Mouse (Mus musculus) cerebellum, adult (tissue): Measurements from ENCODE around the gene Slfn1.
"Not testable (repeated sequence)": the region's sequence is repeated elsewhere in the genome, so short reads cannot be mapped to it uniquely, and the experiment has no call there.

Experiments
- ATAC-seq: cut with Nextera tagmentation; 2 replicates; pipeline ENCODE4 v1.9.2; 2017; ENCODE audit warnings: mild to moderate bottlenecking, moderate library complexity, mixed read lengths; ENCODE audit not compliant: insufficient number of reproducible peaks, low FRiP score, low TSS enrichment

The Slfn1 gene

DNA sequence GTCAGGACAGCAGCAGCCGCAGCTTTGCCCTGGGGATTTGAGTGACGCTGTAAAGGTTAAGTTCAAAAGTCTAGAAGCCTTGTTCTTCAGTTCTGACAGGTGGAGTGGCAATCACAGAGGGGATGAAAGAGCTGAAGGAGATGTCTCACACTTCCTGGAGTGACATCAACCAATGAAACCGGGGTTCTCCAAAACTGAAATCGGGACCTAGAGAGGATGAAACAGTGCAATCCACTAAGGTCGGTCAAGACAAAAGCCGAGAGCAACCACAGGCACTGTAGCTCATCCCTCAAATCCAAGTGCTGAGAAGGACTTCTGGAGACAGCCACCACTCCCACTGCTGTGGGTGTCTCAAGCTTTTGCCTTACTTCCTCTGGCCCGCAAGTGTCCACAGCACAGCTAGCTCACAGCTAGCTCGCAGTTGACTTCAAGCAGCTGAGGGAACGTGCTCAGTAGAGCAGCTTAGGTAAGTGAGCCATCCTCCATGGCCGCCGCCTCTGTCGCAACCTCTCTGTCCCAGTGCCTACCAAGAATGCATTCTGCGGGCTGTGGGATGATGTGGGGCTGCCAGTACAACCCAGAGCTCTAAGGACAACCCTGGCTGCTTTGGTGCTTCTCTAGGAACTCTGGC, at the start of gene Slfn1:
Gene Slfn1 (plus strand): TSS at position 253 of the 631 bp plus-strand sequence.
- ATAC-seq, result no peak

DNA sequence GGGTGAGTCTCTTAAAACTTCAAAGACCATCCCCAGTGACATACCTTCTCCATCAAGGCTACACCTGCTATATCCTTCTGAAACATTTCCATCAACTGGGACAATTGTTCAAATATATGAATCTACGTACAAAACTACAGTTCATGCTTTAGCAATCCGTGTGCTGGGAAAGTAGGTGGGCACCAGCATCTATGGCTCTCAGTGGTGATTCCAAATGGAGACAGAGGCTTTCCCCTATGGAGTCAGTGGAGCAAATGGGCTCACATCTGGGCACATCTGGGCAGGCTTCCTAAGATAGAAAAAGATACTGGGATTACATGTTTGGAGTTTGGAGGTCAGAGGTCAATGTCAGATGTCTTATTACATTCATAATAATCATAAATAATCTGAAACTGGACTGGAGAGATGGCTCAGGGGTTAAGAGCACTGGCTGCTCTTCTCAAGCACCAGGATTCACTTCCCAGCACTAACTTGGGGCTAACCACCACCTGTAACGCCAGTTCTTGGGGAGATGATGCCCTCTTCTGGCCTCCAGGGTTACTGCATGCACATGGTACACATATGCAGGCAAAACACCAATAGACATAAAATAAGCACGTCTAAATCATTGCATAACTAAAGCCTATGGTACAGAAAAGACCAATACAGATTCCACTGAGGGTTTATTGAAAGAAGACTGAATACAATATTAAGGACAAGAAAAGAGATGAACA, 48.5 kb upstream of the Slfn1 start:
- ATAC-seq, result no peak

DNA sequence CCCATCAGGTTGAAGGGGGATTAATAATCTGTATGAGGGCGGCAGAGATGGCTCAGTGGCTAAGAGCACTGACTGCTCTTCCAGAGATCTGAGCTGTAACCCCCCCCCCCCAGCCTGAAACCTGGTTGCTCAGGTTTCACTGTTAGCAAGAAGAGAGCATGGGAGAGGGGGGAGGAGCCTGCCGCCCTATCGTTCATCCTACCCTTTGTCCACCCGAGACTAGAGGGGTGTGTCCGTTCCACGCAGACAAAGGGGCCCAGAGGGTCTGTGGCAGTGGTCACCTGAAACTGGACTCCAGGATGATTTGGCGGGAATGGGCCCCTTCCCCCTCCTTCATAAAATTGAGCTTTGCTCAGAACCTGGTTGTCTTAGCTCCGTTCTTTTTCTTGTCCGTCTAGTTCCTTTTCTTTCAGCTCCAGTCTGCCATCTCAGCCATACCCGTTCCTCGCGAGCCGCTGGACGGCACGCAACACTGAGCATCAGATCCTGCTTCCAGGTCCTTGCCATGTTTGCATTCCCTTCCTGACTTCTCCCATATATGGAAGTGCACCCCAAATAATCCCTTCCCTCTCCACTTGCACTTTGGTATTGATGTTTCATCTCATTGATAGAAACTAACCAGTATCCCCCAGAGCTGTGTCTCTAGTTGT, 46.2 kb upstream of the Slfn1 start:
- no peak for ATAC-seq

DNA sequence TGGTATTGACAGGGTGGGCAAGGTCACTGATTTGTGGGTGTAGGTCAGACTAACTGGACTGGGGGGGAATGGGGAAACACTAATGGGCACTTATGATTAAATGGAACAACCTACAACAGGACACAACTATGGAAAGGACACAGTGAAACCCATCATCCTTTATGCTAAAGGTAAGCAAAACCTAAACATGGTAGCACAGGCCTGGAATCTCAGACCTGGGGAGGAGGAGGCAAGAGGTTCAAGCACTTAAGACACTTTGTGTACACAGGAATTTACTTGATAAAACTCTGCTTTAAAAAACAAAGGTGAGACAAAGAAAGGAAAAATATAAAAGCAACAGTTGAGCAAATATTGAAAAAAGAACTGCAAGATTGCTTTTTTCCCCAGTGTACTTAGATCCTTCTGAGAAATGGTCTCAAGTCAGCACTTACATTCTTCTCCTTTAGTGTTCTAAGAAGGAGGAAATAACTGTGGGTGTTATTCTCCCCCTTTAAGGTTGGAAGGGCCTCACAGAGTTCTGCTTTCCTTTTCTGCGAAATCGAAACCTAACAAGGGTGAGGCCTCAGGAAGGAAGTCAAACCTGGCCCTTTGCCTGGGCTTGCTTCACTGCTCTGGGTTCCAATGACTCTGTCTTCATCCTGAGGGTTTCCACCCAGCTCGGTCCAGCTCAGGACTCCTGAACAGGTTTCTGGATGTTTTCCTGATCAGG, 38.8 kb upstream of the Slfn1 start:
- no peak for ATAC-seq

DNA sequence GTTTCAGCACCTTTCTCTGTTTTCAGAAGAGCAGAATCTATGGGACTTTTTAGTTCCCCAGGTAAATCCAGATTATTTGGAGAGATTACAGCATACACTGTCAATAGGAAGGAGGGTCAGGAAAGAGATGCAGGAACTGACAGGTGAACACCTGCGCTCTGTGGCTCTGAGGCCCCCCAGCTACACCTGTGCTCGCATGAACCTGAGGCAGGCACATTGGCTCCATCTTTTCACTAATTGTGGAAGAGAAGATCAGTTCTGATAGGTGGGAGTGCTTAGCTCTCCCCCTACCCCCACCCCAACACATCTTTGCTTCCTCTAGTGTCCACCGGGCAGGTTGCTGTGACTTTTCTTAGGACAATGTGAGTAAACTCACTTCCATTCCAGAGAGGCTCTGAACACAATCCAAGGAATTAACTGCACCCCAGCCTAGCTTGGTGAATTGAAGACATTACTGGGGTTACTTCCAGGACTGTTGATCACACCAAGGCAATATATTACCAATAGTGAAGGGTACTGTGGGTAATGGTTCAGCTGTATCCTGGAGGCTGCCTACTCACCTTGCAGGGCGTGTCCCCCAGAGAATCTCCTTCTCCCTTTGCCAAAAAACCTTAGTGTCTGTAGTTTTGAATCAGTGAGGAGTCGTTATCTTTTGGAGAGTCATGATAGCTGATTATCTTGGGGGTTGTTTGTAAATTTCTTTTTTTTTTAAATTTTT, 38.1 kb upstream of the Slfn1 start:
- no peak for ATAC-seq

DNA sequence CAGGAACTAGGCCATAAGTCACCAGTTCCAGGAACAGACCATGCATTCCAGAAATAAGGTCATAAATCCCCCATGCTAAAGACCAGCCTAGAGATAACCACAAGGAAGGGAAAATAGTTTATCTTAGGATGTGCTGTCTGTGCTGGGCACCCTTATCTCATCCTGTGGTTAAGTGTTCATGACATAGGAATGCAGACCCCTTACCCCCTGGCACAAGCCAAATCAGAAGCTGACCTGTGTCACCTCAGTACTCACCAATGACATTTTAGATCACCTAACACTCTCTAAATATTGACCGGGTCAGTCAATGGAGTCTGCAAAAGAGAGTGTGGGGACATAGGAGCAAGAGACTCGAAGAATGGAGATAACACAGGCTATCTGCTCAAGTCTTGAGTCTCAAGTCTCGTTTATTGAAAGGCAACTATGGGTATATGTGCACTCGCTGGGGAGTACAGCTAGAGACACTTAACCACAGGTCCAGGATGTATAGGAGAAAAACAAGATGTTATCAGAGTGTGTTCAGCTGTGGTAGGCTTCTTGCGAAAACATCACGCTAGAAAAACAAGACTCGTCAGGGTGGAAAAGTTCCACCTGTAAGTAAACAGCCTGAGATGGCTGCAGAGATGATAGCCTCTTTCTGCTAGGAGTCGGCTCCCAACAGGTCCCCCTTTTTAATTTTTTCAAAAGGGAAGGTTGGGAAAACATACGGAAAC, 37.0 kb upstream of the Slfn1 start:
- no peak for ATAC-seq

DNA sequence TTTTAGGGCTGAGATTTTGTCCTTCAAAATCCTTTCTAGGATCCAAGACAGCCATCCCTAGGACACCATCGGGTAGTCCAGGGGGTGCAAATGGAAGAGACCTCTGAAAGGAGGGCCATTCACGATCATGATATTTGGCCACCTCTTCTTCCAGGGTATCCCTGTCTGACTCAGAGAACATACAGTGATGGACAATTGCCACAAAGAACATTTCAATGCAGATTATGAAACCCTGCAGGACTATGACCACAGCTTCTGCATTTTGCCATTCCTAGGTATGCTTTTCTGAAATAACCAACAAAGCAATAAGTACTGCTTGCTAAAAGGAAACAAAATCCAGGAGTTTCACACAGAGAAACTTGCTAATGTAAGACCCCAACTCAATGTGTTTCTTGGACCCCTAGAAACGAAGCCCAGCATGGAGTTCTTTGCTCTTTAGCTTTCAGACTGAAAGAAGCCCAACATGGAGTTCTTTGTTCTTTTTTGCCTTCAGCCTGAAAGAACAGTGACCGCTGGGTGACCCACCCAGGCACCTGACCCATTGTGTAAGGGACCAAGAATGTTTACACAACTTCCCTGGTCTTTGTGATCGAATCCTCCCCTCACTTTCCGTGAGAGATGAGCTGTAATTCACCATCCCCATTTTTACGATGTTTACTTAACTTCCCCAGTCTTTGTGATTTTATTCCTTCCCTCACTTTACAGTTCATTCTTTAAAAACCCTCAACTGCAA, 33.7 kb upstream of the Slfn1 start:
- ATAC-seq, result no peak

DNA sequence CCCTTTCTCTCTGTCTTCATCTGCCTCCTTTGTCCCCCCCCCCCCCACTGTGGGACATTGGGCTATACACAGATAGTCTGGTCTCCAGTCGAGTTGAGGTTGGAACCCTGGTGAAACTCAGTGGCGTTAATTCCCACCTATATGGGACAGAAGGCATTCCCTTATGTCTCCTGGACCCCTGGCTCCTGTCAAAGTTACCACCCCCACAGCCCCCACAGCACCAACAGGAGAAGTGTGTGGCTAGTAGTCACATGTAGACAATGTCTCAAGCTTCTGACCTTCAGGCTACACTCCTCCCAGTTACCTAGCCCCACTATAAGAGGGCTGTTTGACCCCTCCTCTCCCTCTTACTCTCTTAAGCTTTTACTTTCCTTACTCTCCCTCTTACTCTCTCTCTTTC, 32.5 kb upstream of the Slfn1 start:
- no peak for ATAC-seq

DNA sequence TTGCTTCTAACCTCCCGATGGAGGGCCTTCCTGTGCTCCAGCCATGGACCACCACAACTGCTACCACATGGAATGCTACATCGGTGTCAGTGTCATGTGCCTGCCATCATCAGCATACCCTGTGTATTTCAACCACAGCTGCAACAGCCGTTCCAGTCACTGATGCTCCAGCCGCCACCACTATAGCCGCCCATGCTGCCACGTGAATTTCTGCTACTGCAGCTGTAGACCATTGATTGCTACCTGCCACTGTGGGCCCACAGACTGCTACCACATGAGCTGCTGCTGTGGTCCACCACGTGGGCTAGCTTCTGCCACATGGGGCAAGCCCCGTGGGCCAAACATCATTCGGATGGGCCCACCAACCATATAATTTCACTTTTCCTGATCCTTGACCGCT, 31.9 kb upstream of the Slfn1 start:
- ATAC-seq, result no peak

DNA sequence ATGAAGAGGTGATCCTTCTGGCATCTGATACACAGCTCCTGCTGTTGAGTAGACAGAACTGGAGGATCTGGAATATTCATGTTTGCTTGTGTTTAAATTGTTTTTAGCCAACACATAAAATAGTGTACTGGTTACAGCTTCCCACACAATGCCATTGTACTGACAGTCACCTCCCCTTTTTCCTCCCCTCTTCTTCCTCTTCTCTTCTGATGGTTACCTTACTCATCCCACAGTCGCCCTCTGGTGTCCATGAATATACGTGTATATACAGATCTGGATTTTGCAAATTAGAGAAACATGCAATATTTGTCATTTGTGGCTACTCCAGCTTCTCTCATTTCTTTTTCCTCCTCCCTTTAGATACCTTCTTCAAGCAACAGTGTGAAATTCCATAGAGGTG, 1.5 kb upstream of the Slfn1 start:
- no peak for ATAC-seq

DNA sequence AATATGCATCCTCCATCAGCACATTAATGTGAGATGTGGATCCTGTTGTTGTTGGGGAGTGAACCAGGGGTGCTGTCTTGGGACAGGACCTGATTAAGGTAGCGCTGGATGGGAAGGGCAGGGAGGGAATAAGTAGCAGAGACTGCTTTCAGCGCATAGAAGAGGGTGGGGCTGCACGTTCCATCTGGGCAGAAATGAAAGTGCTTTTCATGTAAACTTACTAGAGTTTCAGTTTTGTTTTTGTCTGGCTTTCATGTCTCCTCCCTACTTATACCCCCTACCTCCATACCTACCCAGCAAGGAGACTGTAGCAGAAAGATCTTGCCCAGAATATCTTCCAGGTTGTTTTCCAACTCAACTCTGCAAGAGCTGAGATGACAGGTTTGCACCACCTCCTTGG, 1.4 kb downstream of the Slfn1 start:
- ATAC-seq, result no peak

DNA sequence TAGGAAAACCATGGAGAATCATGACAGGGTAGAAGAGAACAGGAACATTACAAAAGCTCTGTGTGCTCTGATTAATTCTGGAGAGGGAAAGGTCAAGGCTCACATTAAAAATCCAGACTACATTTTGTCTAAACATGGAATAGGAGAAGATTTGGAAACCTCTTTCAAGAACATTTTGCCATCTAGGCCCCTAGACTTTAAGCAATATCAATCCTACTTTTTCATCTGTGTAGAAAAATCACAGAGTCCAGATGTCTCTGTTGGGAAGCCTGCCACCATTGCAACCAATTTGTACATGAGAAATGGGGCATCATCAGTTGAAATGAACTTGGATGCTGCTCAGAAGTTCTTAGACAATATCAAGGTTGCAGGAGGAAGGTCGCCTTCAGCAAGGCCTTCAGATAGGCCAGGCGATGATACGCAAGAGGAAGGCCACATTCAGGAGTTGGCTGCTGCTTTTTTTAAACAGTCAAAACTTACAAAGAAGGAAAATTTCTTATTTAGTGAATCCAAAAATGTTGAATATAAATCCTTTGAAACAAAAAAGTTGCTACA, 4.6 kb downstream of the Slfn1 start:
- no peak for ATAC-seq

DNA sequence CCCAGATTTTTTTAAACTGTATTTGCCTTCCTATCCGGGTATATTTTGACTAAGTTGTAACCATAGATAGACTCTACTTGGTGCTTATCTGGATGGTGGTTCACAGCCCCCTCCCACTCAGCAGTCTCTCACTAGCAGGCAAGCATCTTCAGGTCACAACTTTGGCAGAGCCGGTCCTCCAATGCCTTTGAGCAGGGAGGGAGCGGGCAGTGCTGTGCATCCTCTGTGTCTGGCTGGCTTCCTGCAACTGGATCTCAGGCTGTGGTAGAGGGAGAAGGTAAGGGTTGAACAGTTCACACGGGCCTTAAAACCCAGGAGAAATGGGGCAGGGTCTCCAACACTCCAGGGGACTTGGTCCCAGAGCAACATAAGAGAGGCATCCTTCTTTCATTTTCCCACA, 6.5 kb downstream of the Slfn1 start:
- no peak for ATAC-seq

DNA sequence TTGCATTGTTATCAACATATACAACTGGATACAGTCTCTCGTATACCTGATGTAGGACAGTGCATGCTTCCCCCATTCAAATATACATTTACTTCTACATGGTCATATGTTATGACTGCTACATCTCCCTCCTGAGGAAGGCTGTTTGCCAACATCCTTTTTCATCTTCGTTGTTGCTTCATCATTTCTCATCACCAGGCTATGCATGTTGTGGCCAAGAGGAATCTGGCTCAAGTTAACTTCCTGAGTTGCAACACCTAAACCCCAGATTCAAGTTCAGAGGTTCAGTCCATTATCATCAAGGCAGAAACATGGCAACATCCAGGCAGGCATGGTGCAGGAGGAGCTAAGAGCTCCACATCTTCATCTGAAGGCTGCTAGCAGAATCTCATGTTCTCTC, 8.3 kb downstream of the Slfn1 start:
- no peak for ATAC-seq

DNA sequence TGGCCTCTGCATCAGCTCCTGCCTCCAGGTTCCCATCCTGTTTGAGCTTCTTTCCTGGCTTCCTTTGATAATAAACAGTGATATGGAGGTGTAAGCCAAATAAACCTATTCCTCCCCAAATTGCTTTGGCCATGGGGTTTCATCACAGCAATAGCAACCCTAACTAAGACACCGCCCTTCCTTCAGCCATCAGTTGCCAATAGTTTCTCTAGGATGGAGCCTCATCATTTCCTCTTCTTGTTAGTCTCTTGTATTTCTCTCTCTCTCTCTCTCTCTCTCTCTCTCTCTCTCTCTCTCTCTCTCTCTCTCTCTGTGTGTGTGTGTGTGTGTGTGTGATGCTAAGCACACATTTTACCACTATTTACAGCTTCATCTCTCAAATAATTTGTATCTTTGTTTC, 9.0 kb downstream of the Slfn1 start:
- ATAC-seq, result not testable (repeated sequence)

DNA sequence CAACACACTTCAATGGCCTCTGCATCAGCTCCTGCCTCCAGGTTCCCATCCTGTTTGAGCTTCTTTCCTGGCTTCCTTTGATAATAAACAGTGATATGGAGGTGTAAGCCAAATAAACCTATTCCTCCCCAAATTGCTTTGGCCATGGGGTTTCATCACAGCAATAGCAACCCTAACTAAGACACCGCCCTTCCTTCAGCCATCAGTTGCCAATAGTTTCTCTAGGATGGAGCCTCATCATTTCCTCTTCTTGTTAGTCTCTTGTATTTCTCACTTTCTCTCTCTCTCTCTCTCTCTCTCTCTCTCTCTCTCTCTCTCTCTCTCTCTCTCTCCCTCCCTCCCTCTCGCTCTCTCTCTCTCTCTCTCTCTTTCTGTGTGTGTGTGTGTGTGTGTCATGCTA, 20.6 kb downstream of the Slfn1 start:
- ATAC-seq, result not testable (repeated sequence)

DNA sequence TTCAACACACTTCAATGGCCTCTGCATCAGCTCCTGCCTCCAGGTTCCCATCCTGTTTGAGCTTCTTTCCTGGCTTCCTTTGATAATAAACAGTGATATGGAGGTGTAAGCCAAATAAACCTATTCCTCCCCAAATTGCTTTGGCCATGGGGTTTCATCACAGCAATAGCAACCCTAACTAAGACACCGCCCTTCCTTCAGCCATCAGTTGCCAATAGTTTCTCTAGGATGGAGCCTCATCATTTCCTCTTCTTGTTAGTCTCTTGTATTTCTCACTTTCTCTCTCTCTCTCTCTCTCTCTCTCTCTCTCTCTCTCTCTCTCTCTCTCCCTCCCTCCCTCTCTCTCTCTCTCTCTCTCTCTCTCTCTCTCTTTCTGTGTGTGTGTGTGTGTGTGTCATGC, 32.3 kb downstream of the Slfn1 start:
- not testable (repeated sequence) for ATAC-seq
